Mouse (Mus musculus) Patski (cell line): Measurements from ENCODE around the gene Gm9837. TPM values are rescaled to one million over a fixed set of nuclear protein-coding genes. Genes with fewer than 3 reads are reported as not detected.

Experiments used
- ATAC-seq: fragments of 100-300 bp; one replicate; pipeline ENCODE4 v1.8.0; 2021
- CTCF ChIA-PET: fragments of 350-600 bp; sonication (Branson Sonifier 250); formaldehyde crosslinking; loops from one replicate; lab custom pipeline; 2022; ENCODE audit warnings: inconsistent platforms; lab: Charles Lee
- POLR2A ChIA-PET: fragments of 350-600 bp; sonication (Branson Sonifier 250); formaldehyde crosslinking; loops from one replicate; lab custom pipeline; 2022; ENCODE audit warnings: antibody characterized with exemption, inconsistent platforms; lab: Charles Lee
- DNase-seq: peaks from one replicate; pipeline ENCODE4 v3.0.0-alpha.2; 2011; ENCODE audit warnings: low read depth, low spot score
- H3K27me3 ChIP-seq: fragments of 371-371 bp; one replicate; pipeline ENCODE4 v1.5.1; 2021
- CTCF ChIP-seq: fragments of 100-300 bp; IDR thresholded peaks from one replicate; pipeline ENCODE4 v1.5.1; 2021
- in situ Hi-C: fragments of 300-500 bp; cut with MboI; formaldehyde crosslinking; loops from 3 replicates; pipeline ENCODE4 v1.11.1; 2018; ENCODE audit warnings: low pct_unique_long_range_greater_than_20kb, mixed read lengths
- polyA plus RNA-seq: library from polyadenylated mRNA; unstranded; gene quantifications from one replicate; pipeline ENCODE4 v1.2.3, GENCODE M21; 2021

The Gm9837 gene
- polyA plus RNA-seq, 1 experiment from 2014 or later, result not detected

- CTCF ChIA-PET, result interaction anchor here (0.6 kb wide), 1 partner anchor 15 kb away, joined by 3 read pairs; no protein-coding TSS in a partner anchor
- no peak for DNase-seq
- ATAC-seq, result no peak
- peaks cover 57% of the 10 kb centered on the region for H3K27me3 ChIP-seq
- in situ Hi-C loops, result no loop called here
- POLR2A ChIA-PET, result no interaction called here
- no peak for TF ChIP-seq CTCF
Measured at GRCm38 (mm10) chr11:53477833-53478232, 7.6 kb upstream of the Gm9837 start.

- ChIA-PET POLR2A (no interaction called here), CTCF (no interaction called here)
- ATAC-seq, result no peak
- peaks cover 61% of the 10 kb centered on the region for H3K27me3 ChIP-seq
- in situ Hi-C loops, result no loop called here
- no peak for DNase-seq
- no peak for TF ChIP-seq CTCF
Measured at GRCm38 (mm10) chr11:53475620-53476019, 5.3 kb upstream of the Gm9837 start.

- CTCF ChIA-PET, result interaction anchor here (2.1 kb wide), 1 partner anchor 155 kb away, joined by 6 read pairs; no protein-coding TSS in a partner anchor
- POLR2A ChIA-PET, result no interaction called here
Measured at GRCm38 (mm10) chr11:53472709-53473108, 2.4 kb upstream of the Gm9837 start.

GRCm38 (mm10) chr11:53469294-53469967 lies 848 bp downstream of the Gm9837 start:
- ATAC-seq, result no peak
- H3K27me3 ChIP-seq, result peaks cover 17% of the 10 kb centered on the region
- ChIA-PET CTCF (interaction anchor here (0.7 to 1.3 kb wide), 8 partner anchors 8 to 225 kb away, joined by 3 to 5 read pairs (median 4); no protein-coding TSS in a partner anchor), POLR2A (no interaction called here)
- in situ Hi-C loops, result loop anchor here (5.0 to 25.0 kb wide), 2 partner anchors 158 to 418 kb away; partner anchors contain the start of gene Slc22a5
- no peak for DNase-seq
- TF ChIP-seq CTCF, result no peak

More at GRCm38 (mm10) chr11:53472709-53473108, 2.4 kb upstream of the Gm9837 start:
- peaks cover 35% of the 10 kb centered on the region for H3K27me3 ChIP-seq
- DNase-seq (no peak), ATAC-seq (no peak)
- TF ChIP-seq CTCF, result no peak
- in situ Hi-C loops, result loop anchor here (5.0 to 25.0 kb wide), 2 partner anchors 115 to 415 kb away; partner anchors contain the start of gene Slc22a5

- DNase-seq, result no peak
- POLR2A ChIA-PET, result no interaction called here
- in situ Hi-C loops, result loop anchor here (5.0 to 25.0 kb wide), 2 partner anchors 161 to 421 kb away; partner anchors contain the start of gene Slc22a5
- ATAC-seq, result no peak
- CTCF ChIA-PET, result interaction anchor here (0.7 to 1.2 kb wide), 4 partner anchors 9 to 161 kb away, joined by 3 to 5 read pairs (median 3); no protein-coding TSS in a partner anchor
- TF ChIP-seq CTCF, result no peak
- peaks cover 6% of the 10 kb centered on the region for H3K27me3 ChIP-seq
Measured at GRCm38 (mm10) chr11:53466231-53466971, 3.9 kb downstream of the Gm9837 start.

GRCm38 (mm10) chr11:53463551-53464424 lies 6.5 kb downstream of the Gm9837 start:
- ATAC-seq (no peak), DNase-seq (no peak)
- peaks cover 6% of the 10 kb centered on the region for H3K27me3 ChIP-seq
- in situ Hi-C loops, result loop anchor here (25.0 kb wide), 1 partner anchor 424 kb away; the partner anchor contains the start of gene Slc22a5
- ChIA-PET CTCF (no interaction called here), POLR2A (no interaction called here)
- no peak for TF ChIP-seq CTCF

GRCm38 (mm10) chr11:53461727-53462126 lies 8.6 kb downstream of the Gm9837 start:
- ATAC-seq, result peak; percentile 73

GRCm38 (mm10) chr11:53460192-53460591 lies 10.1 kb downstream of the Gm9837 start:
- ATAC-seq, result no peak
- ChIA-PET CTCF (no interaction called here), POLR2A (interaction anchor here (0.7 kb wide), 1 partner anchor 111 kb away, joined by 5 read pairs; no protein-coding TSS in a partner anchor)
- no peak for DNase-seq
- no peak for TF ChIP-seq CTCF
- in situ Hi-C loops, result loop anchor here (25.0 kb wide), 1 partner anchor 427 kb away; the partner anchor contains the start of gene Slc22a5
- no peaks in the 10 kb centered on the region for H3K27me3 ChIP-seq

More at GRCm38 (mm10) chr11:53461727-53462126, 8.6 kb downstream of the Gm9837 start:
- no peak for DNase-seq
- no peak for TF ChIP-seq CTCF
- ChIA-PET POLR2A (interaction anchor here (0.7 to 1.0 kb wide), 3 partner anchors 16 to 163 kb away, joined by 3 read pairs; no protein-coding TSS in a partner anchor), CTCF (interaction anchor here (1.0 kb wide), 1 partner anchor 8 kb away, joined by 4 read pairs; the partner anchor contains the start of gene Gm9837)
- peaks cover 2% of the 10 kb centered on the region for H3K27me3 ChIP-seq
- in situ Hi-C loops, result loop anchor here (25.0 kb wide), 1 partner anchor 426 kb away; the partner anchor contains the start of gene Slc22a5

GRCm38 (mm10) chr11:53458996-53459395 lies 11.3 kb downstream of the Gm9837 start:
- ChIA-PET CTCF (no interaction called here), POLR2A (no interaction called here)
- ATAC-seq (no peak), DNase-seq (no peak)
- in situ Hi-C loops, result loop anchor here (25.0 kb wide), 1 partner anchor 428 kb away; the partner anchor contains the start of gene Slc22a5
- no peak for TF ChIP-seq CTCF
- H3K27me3 ChIP-seq, result no peaks in the 10 kb centered on the region
